Mouse (Mus musculus): ENCODE data around the gene Spin2c.

Gene Spin2c

GRCm38 (mm10) chrX:153831951-153832561 lies at the start of gene Spin2c:
Gene Spin2c (plus strand): TSS chrX:153832225.
- no peak for DNase-seq (ENCODE audit: low read depth, low spot score)

DNA sequence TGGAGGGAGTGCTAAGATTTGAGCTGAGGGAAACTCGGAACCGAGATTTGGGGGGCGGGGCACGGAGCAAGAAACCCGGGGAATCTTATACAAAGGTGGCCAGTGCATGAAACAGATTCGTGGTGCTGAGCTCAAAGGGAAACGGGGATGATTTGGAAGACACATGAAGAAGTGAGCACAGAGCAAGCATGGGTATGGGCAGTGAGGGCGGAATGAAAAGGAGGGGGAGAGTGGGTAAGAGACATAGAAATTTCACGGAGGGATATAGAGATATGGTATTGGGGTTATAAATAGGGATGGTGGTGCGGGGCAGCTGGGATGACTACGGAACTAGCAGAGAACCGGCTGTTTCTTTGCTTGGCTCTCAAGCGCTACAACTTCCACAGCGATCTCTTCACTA lies 581 bp downstream of the Spin2c start:
- DNase-seq (ENCODE audit: low read depth, low spot score) = no peak

Data from c-Kit-negative CD71-positive TER-119-positive erythroid progenitor cells, embryonic 14.5 days (primary cell).